Mouse (Mus musculus): ENCODE data around the gene Atp6v0b. TPM values are rescaled to one million over a fixed set of nuclear protein-coding genes. Genes with fewer than 3 reads are reported as not detected.

The Atp6v0b gene
- 99.9 TPM for polyA plus RNA-seq (2014; fragmentation: Illumina TruSeq; extraction: RNeasy Lipid Tissue Mini Kit (QIAGEN cat#74804); ENCODE audit: low read depth, low replicate concordance)

DNA sequence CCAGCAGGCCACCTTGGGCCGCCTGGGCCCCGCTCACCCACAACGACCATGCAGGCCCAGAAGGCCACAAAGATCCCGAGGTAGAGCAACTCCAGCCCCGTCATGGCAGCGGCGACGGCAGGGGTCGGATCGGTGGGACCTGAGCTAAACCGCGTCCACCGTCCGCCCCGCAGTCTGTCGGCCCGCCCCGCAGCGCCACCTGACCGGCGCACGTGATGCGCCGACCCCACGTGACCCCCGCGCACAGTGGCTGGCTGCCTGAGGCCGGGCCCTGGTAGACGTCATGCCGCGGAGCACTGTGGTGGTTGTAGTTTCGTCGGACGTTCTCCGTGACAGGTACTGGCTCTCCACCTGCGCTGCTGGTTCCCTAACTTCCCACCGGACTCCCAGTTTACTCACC, at the start of gene Atp6v0b:
Gene Atp6v0b (minus strand): TSS at position 201 of the 400 bp plus-strand sequence.

DNA sequence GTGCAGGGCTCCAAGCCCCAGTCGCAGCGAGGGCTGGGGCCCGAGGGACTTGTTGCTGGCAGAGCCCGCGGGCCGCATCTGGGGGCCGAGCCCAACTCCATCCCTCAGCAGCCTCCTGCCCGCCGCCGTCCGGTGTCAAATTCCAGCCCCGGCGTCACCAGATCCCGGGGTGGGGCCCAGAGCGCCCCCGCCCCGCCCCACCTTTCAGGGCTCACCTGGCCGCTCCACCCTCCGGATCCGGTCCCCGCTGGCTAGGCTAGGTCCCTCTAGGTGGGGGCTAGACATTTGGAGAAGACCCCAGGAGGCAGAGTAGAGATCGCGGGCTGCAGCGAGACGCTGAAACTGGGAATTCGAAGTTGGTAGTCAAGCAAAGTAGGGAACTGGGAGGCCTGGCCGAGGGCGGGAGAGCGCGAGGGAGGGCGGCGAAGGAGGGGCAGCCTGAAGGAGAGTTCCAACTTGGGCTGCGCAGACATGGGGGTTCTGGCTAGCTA, 42.3 kb upstream of the Atp6v0b start, which contains the start of gene Artn:
Gene Artn (minus strand): TSS at position 373 of the 491 bp plus-strand sequence.

GRCm38 (mm10) chr4:117914591-117915442, 27.7 kb upstream of the Atp6v0b start, which contains the start of gene Ipo13:
Gene Ipo13 (minus strand): TSS chr4:117914999.

GRCm38 (mm10) chr4:117891738-117892161, 4.6 kb upstream of the Atp6v0b start, which contains the start of gene Dph2:
Gene Dph2 (minus strand): TSS chr4:117892032.

GRCm38 (mm10) chr4:117882701-117883691, 4.1 kb downstream of the Atp6v0b start, which contains the start of gene B4galt2:
Gene B4galt2 (minus strand): TSS chr4:117883487.

DNA sequence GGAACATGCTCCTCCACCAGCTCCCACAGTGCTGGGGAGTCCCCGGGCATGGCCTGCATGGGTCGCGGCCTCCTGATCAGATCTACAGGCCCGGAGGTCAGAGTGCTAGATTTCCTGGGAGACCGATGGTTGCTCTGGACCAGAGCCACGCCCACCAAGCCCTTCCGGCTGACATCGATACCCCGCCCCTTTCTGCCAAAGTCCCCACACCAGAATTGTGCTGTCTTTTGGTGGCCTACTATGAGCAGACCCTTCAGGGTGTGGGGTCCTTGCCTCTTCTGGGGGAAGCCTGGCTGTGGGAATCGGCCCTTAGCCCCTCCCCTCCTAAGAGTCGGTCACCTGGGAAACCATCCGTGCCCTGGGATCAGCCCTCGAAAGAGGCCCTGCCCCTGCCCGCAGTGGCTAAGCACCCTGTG, 14.7 kb downstream of the Atp6v0b start, which contains the start of gene Ccdc24:
Gene Ccdc24 (minus strand): TSS at position 87 of the 416 bp plus-strand sequence.

DNA sequence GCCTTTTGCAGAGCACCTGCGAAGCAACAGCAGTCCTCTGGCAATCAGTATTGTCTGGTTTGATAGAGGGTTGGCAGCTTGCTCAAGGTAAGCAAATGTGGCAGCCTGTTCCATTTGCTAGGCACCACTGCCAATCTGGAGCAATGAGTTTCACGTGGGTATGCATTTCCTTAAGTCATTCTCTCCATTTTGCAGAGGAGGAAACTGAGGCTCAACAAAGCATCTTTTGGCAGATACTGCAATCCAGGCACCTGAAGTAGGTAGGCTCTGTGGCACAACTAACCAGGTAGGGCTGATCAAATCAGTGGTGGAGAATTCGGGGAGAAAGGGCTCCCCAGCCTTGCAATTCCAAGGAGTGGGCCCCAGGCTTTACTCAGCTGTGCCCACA, 52.7 kb downstream of the Atp6v0b start, which contains the start of gene Slc6a9:
Gene Slc6a9 (plus strand): TSS at position 50 of the 388 bp plus-strand sequence.

Other genes starting within 250 kb of the Atp6v0b start
- gene Dmap1, start 205.1 kb downstream of the Atp6v0b start, polyA plus RNA-seq (2014; fragmentation: Illumina TruSeq; extraction: RNeasy Lipid Tissue Mini Kit (QIAGEN cat#74804); ENCODE audit: low read depth, low replicate concordance), result 0.57 TPM
- gene Gm12845, start 162.9 kb downstream of the Atp6v0b start, polyA plus RNA-seq (2014; fragmentation: Illumina TruSeq; extraction: RNeasy Lipid Tissue Mini Kit (QIAGEN cat#74804); ENCODE audit: low read depth, low replicate concordance), result not detected
- gene Klf17, start 121.7 kb downstream of the Atp6v0b start, polyA plus RNA-seq (2014; fragmentation: Illumina TruSeq; extraction: RNeasy Lipid Tissue Mini Kit (QIAGEN cat#74804); ENCODE audit: low read depth, low replicate concordance), result not detected
- 1.4 TPM for gene Slc6a9, start 52.8 kb downstream of the Atp6v0b start, polyA plus RNA-seq (2014; fragmentation: Illumina TruSeq; extraction: RNeasy Lipid Tissue Mini Kit (QIAGEN cat#74804); ENCODE audit: low read depth, low replicate concordance)
- not detected for gene Ccdc24, start 14.8 kb downstream of the Atp6v0b start, polyA plus RNA-seq (2014; fragmentation: Illumina TruSeq; extraction: RNeasy Lipid Tissue Mini Kit (QIAGEN cat#74804); ENCODE audit: low read depth, low replicate concordance)
- gene B4galt2, start 3.8 kb downstream of the Atp6v0b start, polyA plus RNA-seq (2014; fragmentation: Illumina TruSeq; extraction: RNeasy Lipid Tissue Mini Kit (QIAGEN cat#74804); ENCODE audit: low read depth, low replicate concordance), result not detected
- 2.7 TPM for gene Dph2, start 4.7 kb upstream of the Atp6v0b start, polyA plus RNA-seq (2014; fragmentation: Illumina TruSeq; extraction: RNeasy Lipid Tissue Mini Kit (QIAGEN cat#74804); ENCODE audit: low read depth, low replicate concordance)
- gene Ipo13, start 27.7 kb upstream of the Atp6v0b start, polyA plus RNA-seq (2014; fragmentation: Illumina TruSeq; extraction: RNeasy Lipid Tissue Mini Kit (QIAGEN cat#74804); ENCODE audit: low read depth, low replicate concordance), result 2.4 TPM
- not detected for gene Artn, start 42.4 kb upstream of the Atp6v0b start, polyA plus RNA-seq (2014; fragmentation: Illumina TruSeq; extraction: RNeasy Lipid Tissue Mini Kit (QIAGEN cat#74804); ENCODE audit: low read depth, low replicate concordance)
- gene St3gal3, start 247.6 kb upstream of the Atp6v0b start, polyA plus RNA-seq (2014; fragmentation: Illumina TruSeq; extraction: RNeasy Lipid Tissue Mini Kit (QIAGEN cat#74804); ENCODE audit: low read depth, low replicate concordance), result 2.4 TPM